17 mouse cellular contexts compared by ENCODE assay signal in genomic region chr2:73593101-73593439, GRCm38 (mm10). TPM values are rescaled to one million over a fixed set of nuclear protein-coding genes. Genes with fewer than 3 reads are reported as not detected.
A peak's percentile ranks its signal among the peaks of the same experiment; 100 is the strongest.
DNase-seq lines count a peak whose midpoint lies in the region; ATAC-seq lines count a peak whose summit lies in the region.
"Had no signal": no experiment of that assay in that cellular context is flagged by ENCODE, and none has a peak within 500 bp of the region (broad histone marks: within the 10 kb centered on the region; RNA-seq: fewer than 3 reads in every experiment).

No protein-coding gene starts in this region.

- H3K9ac ChIP-seq in intestine, embryonic 14.5 days (ENCODE audit: low read length) = no peak overlapping the region
- no peak overlapping the region for H3K9ac ChIP-seq in intestine, embryonic 15.5 days
- no peak overlapping the region for H3K9ac ChIP-seq in midbrain, embryonic 16.5 days (ENCODE audit: low read depth, low read length)
- H3K9ac ChIP-seq: embryonic facial prominence, embryonic 12.5 days; forebrain, embryonic 12.5 days had no signal

- H3K4me1 ChIP-seq in intestine, embryonic 14.5 days (replicated peaks; ENCODE audit: control insufficient read depth, insufficient read depth, low read length) = peaks cover 38% of the 10 kb centered on the region
- H3K4me1 ChIP-seq in intestine, embryonic 15.5 days (replicated peaks) = peaks cover 28% of the 10 kb centered on the region
- peaks cover 84% of the 10 kb centered on the region for H3K4me1 ChIP-seq in megakaryocyte, embryonic 14.5 days
- peaks cover 8% of the 10 kb centered on the region; the same call in 1 of the 2 replicates for H3K4me1 ChIP-seq in midbrain, embryonic 16.5 days (ENCODE audit: control insufficient read depth, insufficient read depth, low read length)

- no peak overlapping the region for H3K4me3 ChIP-seq in intestine, embryonic 14.5 days (ENCODE audit: low read depth, low read length)
- no peak overlapping the region for H3K4me3 ChIP-seq in intestine, embryonic 15.5 days (replicated peaks)
- H3K4me3 ChIP-seq in megakaryocyte, embryonic 14.5 days (replicated peaks) = peak overlapping the region; percentile 88
- no peak overlapping the region for H3K4me3 ChIP-seq in midbrain, embryonic 16.5 days (ENCODE audit: low read depth, low read length)
- H3K4me3 ChIP-seq: embryonic facial prominence, embryonic 12.5 days; forebrain, embryonic 12.5 days had no signal

- peak; percentile 53 for DNase-seq in adrenal gland, postnatal 10 days
- no peak for DNase-seq in adrenal gland, postnatal 4 days (ENCODE audit: low spot score in 2 of 2)
- DNase-seq in intestine, embryonic 14.5 days (ENCODE audit: low spot score) = no peak
- no peak for DNase-seq in natural killer cell, adult 2 months (ENCODE audit: low spot score in 2 of 2)
- DNase-seq: cerebellum, adult 9-11 months; right cerebral cortex, postnatal 4 days had no signal

- no peaks in the 10 kb centered on the region for H3K9me3 ChIP-seq in intestine, embryonic 14.5 days (ENCODE audit: control insufficient read depth, low read length)
- no peaks in the 10 kb centered on the region for H3K9me3 ChIP-seq in intestine, embryonic 15.5 days
- H3K9me3 ChIP-seq in megakaryocyte, embryonic 14.5 days = 0 out of 2 replicates have a peak, but pooled peaks cover under 1% of the 10 kb centered on the region
- no peaks in the 10 kb centered on the region for H3K9me3 ChIP-seq in midbrain, embryonic 16.5 days (replicated peaks; ENCODE audit: control insufficient read depth, low read length, poor library complexity, severe bottlenecking)
- H3K9me3 ChIP-seq: embryonic facial prominence, embryonic 12.5 days; forebrain, embryonic 12.5 days; G1E had no signal

- H3K27me3 ChIP-seq in intestine, embryonic 14.5 days (replicated peaks; ENCODE audit: control insufficient read depth, insufficient read depth, low read length) = no peaks in the 10 kb centered on the region
- no peaks in the 10 kb centered on the region for H3K27me3 ChIP-seq in intestine, embryonic 15.5 days (replicated peaks)
- peaks cover 23% of the 10 kb centered on the region for H3K27me3 ChIP-seq in megakaryocyte, embryonic 14.5 days (replicated peaks)
- no peaks in the 10 kb centered on the region for H3K27me3 ChIP-seq in midbrain, embryonic 16.5 days (ENCODE audit: control insufficient read depth, insufficient read depth, low read depth, low read length)
- H3K27me3 ChIP-seq: embryonic facial prominence, embryonic 12.5 days had no signal

- no peak for ATAC-seq in intestine, embryonic 14.5 days (replicated peaks; ENCODE audit: low FRiP score, low TSS enrichment, low read depth)
- ATAC-seq in intestine, embryonic 15.5 days = no peak
- ATAC-seq in megakaryocyte, adult 5-6 weeks (ENCODE audit: poor library complexity, severe bottlenecking) = no peak
- ATAC-seq in midbrain, embryonic 16.5 days = no peak

- peak overlapping the region; percentile 14; the same call in 1 of the 2 replicates for H3K4me2 ChIP-seq in intestine, embryonic 14.5 days (ENCODE audit: low read length)
- H3K4me2 ChIP-seq in intestine, embryonic 15.5 days (replicated peaks) = no peak overlapping the region
- H3K4me2 ChIP-seq in midbrain, embryonic 16.5 days (ENCODE audit: low read length) = no peak overlapping the region
- H3K4me2 ChIP-seq: embryonic facial prominence, embryonic 12.5 days; forebrain, embryonic 12.5 days; liver, embryonic 11.5 days had no signal

- no peaks in the 10 kb centered on the region for H3K36me3 ChIP-seq in intestine, embryonic 14.5 days (ENCODE audit: control insufficient read depth, insufficient read depth, low read length)
- H3K36me3 ChIP-seq in intestine, embryonic 15.5 days = no peaks in the 10 kb centered on the region
- no peaks in the 10 kb centered on the region for H3K36me3 ChIP-seq in megakaryocyte, embryonic 14.5 days (replicated peaks; ENCODE audit: low read length)
- H3K36me3 ChIP-seq in midbrain, embryonic 16.5 days (ENCODE audit: control insufficient read depth, insufficient read depth, low read length) = no peaks in the 10 kb centered on the region
- H3K36me3 ChIP-seq: embryonic facial prominence, embryonic 12.5 days; forebrain, embryonic 12.5 days; G1E had no signal

- H3K27ac ChIP-seq in intestine, embryonic 14.5 days (ENCODE audit: low read depth) = peak overlapping the region; percentile 52
- H3K27ac ChIP-seq in intestine, embryonic 15.5 days = no peak overlapping the region
- no peak overlapping the region for H3K27ac ChIP-seq in midbrain, embryonic 16.5 days (ENCODE audit: low read length)
- H3K27ac ChIP-seq: embryonic facial prominence, embryonic 12.5 days; forebrain, embryonic 12.5 days had no signal

- WGBS in intestine, embryonic 14.5 days = 49% methylated on average over 2 of the region's 2 CpGs
- 55% methylated on average over 2 of the region's 2 CpGs for WGBS in intestine, embryonic 15.5 days
- WGBS in midbrain, embryonic 16.5 days = 87% methylated on average over 2 of the region's 2 CpGs

RNA-seq across cellular contexts. Expression of gene Chrna1, which starts 12.9 kb away (rescaled TPM):
- total RNA-seq in adrenal gland, postnatal 10 days (2021) = 1 to 10 TPM in 1 of 2 experiments, under 1 TPM in 1; 0.39 to 1.6 TPM
- total RNA-seq in adrenal gland, postnatal 4 days (2021) = under 1 TPM; 0.56 to 0.87 TPM
- polyA plus RNA-seq in intestine, embryonic 14.5 days (2014; fragmentation: Nextera tagmentation; extraction: Ambion mirVana) = 0.08 and 0.20 TPM in 2 replicates
- polyA plus RNA-seq in intestine, embryonic 15.5 days (2015; fragmentation: Nextera tagmentation; extraction: Ambion mirVana) = 0.18 and 0.25 TPM in 2 replicates
- polyA plus RNA-seq in megakaryocyte, embryonic 14.5 days (2012; ENCODE audit: insufficient read depth, low replicate concordance) = not detected in 2 replicates
- total RNA-seq in megakaryocyte, adult 5-6 weeks (2015) = 0.09 TPM in 1 of 2 replicates, not detected in the other
- not detected in 2 replicates for total RNA-seq in megakaryocyte, adult 5-6 weeks (2017)
- polyA plus RNA-seq in midbrain, embryonic 16.5 days (2015; fragmentation: Nextera tagmentation; extraction: Ambion mirVana) = 0.15 and 0.24 TPM in 2 replicates
- total RNA-seq: hematopoietic stem cell, adult 5-6 weeks had no signal
- polyA plus RNA-seq: G1E; inflammation-experienced regulatory T-cells, adult 6 months; large intestine, adult 2 months had no signal
